Mouse (Mus musculus) bone marrow, adult 2 months (tissue): ENCODE data around the gene Cmtm5. TPM values are rescaled to one million over a fixed set of nuclear protein-coding genes. Genes with fewer than 3 reads are reported as not detected.
"Not testable (repeated sequence)": the region's sequence is repeated elsewhere in the genome, so short reads cannot be mapped to it uniquely, and the experiment has no call there.

Source experiments
- H3K27ac ChIP-seq: fragments of 200-500 bp; 2 replicates; pipeline ENCODE4 v1.5.1; 2012; ENCODE audit warnings: low read depth, mild to moderate bottlenecking, control low read depth, inconsistent platforms, low read length; ENCODE audit not compliant: control insufficient read depth, poor library complexity, insufficient read depth
- H3K4me1 ChIP-seq: fragments of 200-500 bp; 2 replicates; pipeline ENCODE4 v1.6.1; 2011; ENCODE audit warnings: low read length; ENCODE audit not compliant: control insufficient read depth, insufficient read depth
- H3K4me3 ChIP-seq: fragments of 200-500 bp; replicated peaks from 2 replicates; pipeline ENCODE3; 2011; ENCODE audit warnings: mild to moderate bottlenecking, low read depth, low read length, control low read depth; ENCODE audit not compliant: control insufficient read depth
- CTCF ChIP-seq: fragments of 200-500 bp; IDR thresholded peaks from 2 replicates; pipeline ENCODE4 v1.5.1; 2011; ENCODE audit warnings: low read length, control low read depth; ENCODE audit not compliant: control insufficient read depth, insufficient read depth
- POLR2A ChIP-seq: fragments of 200-500 bp; IDR thresholded peaks from 2 replicates; pipeline ENCODE4 v1.6.1; 2011; ENCODE audit warnings: low read depth, mild to moderate bottlenecking, control low read depth, low read length, borderline replicate concordance; ENCODE audit not compliant: control insufficient read depth
- WGBS: fragments of 180-500 bp; shearing (Covaris S2); methylation state at CpG from one replicate; pipeline ENCODE4 v1.1.7; 2018; 5-methylcytosine and 5-hydroxymethylcytosine counted together
- polyA plus RNA-seq: library from polyadenylated mRNA; stranded (reverse); fragments of >200 nt; gene quantifications from 2 replicates; pipeline ENCODE4 v1.2.4, GENCODE M21; 2011; ENCODE audit warnings: low replicate concordance; ENCODE audit not compliant: missing spikeins, insufficient read depth, insufficient read length

Cmtm5 gene
- polyA plus RNA-seq, 1 experiment = not detected

DNA sequence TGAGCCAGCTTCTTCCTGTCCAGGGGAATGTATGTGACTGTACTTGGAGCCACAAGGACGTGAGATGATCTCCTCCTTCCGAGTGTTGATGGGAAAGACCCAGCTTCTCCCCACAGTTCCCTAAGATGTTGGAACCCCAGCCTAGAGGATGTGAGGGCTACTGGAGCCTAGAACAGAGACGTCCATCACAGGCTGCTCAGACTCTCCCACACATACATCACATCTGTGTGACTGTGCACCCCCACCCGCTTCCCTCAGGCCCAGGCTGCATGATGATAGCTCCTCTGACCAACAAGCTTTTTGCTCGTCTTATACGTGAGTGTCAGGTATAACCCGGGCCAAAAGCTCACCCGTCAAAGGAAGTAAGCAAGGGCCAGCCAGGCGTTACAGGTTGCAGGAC lies 12.7 kb downstream of the Cmtm5 start:
- no peak for TF ChIP-seq POLR2A
- no peak for TF ChIP-seq CTCF
- WGBS = 74% methylated on average over 9 of the region's 9 CpGs
- no peak overlapping the region for H3K4me3 ChIP-seq
- no peaks in the 10 kb centered on the region for H3K4me1 ChIP-seq
- no peak overlapping the region for H3K27ac ChIP-seq

DNA sequence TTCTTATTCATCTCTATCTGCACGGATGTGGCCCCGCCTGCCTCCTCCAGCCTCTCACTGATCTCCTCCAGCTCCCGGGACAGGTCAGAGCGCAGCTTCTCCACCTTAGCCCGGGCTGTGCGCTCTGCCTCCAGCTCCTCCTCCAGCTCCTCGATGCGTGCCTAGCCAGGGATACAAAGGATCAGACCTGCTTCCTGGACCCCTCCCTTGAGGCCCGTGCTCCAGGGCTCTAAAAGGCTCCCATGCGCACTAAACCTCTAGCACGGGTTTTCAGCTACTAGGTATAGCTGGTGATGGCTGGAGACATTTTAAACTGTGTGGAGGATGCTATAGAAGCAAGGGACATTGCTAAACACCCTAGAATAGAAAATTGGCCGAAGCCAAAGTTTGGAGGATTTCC lies 14.4 kb downstream of the Cmtm5 start:
- WGBS = 66% methylated on average over 12 of the region's 12 CpGs
- Histone ChIP-seq H3K4me3 (no peak overlapping the region), H3K27ac (no peak overlapping the region), H3K4me1 (no peaks in the 10 kb centered on the region)
- TF ChIP-seq CTCF (no peak), POLR2A (no peak)

DNA sequence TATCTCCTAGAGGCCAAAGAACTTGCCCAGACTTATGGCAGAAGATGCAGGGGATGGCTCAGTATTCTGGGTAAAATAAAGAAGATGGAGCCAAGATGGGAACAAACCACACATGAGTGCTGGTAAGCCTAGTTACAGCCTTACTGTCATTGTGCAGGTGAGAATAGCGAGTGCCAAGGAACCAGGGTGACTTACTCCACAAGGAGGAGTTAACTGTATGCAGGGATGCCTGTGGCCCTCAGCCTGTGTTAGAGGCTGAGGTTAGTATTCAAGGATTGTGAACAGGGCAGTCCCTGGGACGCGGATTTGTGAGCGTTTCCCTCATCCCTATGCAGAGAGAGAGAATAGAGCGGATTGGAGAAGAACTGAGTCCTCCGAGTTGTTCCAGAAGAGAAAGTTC lies 15.5 kb downstream of the Cmtm5 start:
- TF ChIP-seq CTCF (no peak), POLR2A (no peak)
- H3K27ac ChIP-seq = no peak overlapping the region
- 87% methylated on average over 6 of the region's 6 CpGs for WGBS
- no peak overlapping the region for H3K4me3 ChIP-seq
- no peaks in the 10 kb centered on the region for H3K4me1 ChIP-seq

DNA sequence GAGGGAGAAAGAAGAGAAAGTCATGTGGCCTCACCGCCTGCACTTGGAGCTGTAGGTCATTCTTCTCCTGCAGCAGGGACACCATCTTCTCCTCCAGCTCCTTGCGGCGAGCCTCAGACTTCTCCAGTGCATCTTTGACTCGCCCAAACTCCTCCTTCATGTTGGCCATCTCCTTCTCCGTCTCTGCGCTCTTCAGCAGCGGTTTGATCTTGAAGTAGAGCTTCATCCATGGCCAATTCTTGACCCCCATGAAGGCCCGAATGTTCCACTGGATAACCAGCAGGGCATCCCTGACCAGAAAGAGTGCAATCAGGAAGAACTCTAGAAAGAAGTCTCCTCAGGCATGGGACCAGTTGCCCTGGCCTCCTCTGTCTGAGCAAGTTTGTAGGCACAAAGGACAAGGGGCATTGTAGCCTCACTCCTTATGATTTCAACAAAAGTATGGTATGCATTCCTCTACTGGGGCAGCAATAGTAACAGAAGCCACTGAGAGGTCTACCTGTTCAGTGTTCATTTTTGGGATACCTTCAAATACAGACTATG lies 17.7 kb downstream of the Cmtm5 start:
- TF ChIP-seq CTCF = no peak
- H3K4me1 ChIP-seq = no peaks in the 10 kb centered on the region
- H3K27ac ChIP-seq = no peak overlapping the region
- WGBS = 84% methylated on average over 8 of the region's 8 CpGs
- H3K4me3 ChIP-seq = no peak overlapping the region

DNA sequence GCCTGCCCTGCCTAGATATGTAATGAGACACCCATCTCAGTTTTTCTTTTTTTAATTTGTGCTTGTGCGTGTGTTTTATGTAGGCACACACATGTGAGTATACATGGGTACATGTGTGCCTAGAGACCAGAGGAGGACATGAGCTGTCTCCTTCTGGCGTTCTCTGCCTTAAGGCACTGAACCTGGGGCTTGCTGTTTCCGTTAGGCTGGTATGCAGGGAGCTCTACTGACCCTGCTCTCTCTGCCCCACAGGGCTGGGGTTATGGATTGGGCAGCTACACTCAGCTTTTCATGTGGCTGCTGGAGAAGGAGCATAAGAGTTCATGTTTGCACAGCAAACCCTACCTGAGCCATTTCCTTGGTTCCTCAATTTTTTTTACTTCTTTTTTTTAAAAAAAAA lies 18.4 kb downstream of the Cmtm5 start:
- Histone ChIP-seq H3K4me1 (no peaks in the 10 kb centered on the region), H3K4me3 (no peak overlapping the region), H3K27ac (no peak overlapping the region)
- 68% methylated on average over 3 of the region's 3 CpGs for WGBS
- TF ChIP-seq POLR2A (no peak), CTCF (no peak)

DNA sequence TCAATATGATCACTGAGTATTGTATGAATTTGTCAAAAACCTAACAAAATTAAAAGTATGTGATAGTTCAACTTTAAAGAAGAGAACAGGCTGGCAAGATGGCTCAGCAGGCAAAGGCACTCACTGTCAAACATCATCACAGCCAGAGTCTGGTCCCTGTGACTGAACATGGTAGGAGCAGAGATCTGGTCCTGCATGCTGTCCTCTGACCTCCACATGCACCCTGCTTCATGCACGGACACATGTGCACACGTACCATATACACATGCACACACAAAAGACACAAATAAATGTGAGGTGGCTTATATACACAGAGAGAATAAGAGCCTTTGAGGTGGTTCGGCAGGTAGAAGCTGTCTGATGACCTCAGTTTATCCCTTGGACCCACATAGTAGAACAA lies 19.4 kb downstream of the Cmtm5 start:
- H3K4me3 ChIP-seq = no peak overlapping the region
- TF ChIP-seq POLR2A (no peak), CTCF (no peak)
- H3K4me1 ChIP-seq = no peaks in the 10 kb centered on the region
- no peak overlapping the region for H3K27ac ChIP-seq
- WGBS = 79% methylated on average over 3 of the region's 3 CpGs

DNA sequence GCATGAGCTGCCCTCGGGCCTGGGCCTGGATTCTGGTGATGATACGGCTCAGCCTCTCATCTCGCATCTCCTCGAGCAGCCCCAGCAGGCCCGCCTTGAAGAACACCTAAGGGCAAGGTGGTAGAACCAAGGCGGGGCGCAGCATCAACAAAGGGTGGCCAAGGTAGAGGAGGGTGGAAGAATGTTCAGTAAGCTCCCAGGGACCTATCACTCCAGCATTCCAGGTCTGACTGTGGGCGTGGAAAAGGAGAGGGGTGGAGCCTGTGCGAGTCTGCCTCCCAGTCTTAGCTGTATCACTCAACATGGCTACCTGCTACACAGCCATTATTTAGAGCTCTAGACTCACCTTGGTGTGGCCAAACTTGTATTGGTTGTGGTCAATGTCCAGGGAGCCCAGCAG lies 20.5 kb downstream of the Cmtm5 start:
- WGBS = 85% methylated on average over 9 of the region's 9 CpGs
- TF ChIP-seq POLR2A (no peak), CTCF (no peak)
- H3K4me1 ChIP-seq = no peaks in the 10 kb centered on the region
- no peak overlapping the region for H3K27ac ChIP-seq
- H3K4me3 ChIP-seq = no peak overlapping the region

DNA sequence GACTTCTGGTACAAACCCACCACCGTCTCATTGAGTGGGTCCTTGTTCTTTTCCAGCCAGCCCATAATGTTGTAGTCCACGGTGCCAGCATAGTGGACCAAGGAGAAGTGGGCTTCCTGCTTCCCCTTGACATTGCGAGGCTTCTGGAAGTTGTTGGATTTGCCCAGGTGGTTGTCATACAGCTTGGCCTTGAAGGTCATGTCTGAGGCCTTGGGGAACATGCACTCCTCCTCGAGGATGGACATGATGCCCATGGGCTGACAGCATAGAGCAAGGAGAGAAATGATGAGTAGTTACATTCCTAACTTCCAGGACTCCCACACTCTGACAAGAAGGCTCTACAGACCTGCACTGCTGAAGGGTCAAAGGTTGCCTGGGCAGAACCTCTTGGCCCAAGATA lies 22.4 kb downstream of the Cmtm5 start:
- no peaks in the 10 kb centered on the region for H3K4me1 ChIP-seq
- no peak for TF ChIP-seq POLR2A
- TF ChIP-seq CTCF = no peak
- 68% methylated on average over 4 of the region's 4 CpGs for WGBS

DNA sequence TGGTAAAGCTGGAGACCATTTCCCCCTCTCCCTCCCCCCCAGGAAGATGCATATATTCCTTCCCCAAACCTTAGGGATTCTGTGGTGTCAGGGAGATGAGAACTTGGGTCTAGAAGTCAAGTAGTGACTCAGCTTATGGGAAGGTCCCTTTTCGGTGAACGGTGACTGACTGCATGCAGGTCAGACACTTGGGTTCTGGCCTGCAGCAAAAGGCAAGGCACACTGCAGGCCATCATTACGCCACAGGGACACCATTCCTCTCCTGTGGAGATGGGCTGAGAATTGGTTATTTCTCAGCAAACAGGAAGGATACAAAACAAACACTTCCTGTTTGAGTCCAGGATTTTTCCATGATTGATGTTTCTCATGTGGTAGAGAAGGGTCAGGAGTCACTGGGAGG lies 23.1 kb downstream of the Cmtm5 start:
- Histone ChIP-seq H3K4me1 (no peaks in the 10 kb centered on the region), H3K4me3 (no peak overlapping the region), H3K27ac (no peak overlapping the region)
- no peak for TF ChIP-seq CTCF
- no peak for TF ChIP-seq POLR2A
- WGBS = 84% methylated on average over 3 of the region's 3 CpGs

More for the DNA sequence above, 22.4 kb downstream of the Cmtm5 start:
- Histone ChIP-seq H3K27ac (no peak overlapping the region), H3K4me3 (no peak overlapping the region)

DNA sequence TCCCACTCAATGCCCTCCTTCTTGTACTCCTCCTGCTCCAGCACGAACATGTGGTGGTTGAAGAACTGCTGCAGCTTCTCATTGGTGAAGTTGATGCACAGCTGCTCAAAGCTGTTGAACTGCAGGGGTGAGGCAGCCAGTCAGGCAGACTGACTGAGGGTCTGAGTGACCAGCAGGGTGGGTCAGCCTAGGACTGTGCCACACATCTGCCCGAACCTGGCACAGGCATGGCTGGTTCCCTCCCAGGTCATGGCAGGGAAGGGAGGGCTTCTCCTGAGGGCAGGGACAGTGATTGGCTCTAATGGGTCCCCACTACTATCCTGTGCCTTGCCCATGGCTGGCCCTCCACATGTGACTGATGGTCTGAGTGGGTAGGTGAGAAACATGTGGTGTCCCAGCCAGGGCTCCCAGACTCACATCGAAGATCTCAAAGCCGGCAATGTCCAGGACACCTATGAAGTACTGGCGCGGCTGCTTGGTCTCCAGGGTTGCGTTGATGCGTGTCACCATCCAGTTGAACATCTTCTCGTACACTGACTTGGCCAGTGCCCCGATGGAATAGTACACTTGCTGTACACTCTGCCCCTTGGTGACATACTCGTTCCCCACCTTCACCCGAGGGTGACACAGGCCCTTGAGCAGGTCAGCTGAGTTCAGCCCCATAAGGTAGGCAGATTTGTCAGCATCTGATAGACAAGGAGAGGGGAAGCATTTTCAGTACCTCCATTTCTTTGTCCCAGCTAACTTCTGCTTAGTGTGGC lies 24.0 kb downstream of the Cmtm5 start:
- not testable (repeated sequence) for H3K27ac ChIP-seq, H3K4me3 ChIP-seq, H3K4me1 ChIP-seq
- 79% methylated on average over 12 of the region's 12 CpGs for WGBS
